Mouse (Mus musculus) liver, embryonic 13.5 days (tissue): ENCODE measurements around the gene Gm7982. TPM values are rescaled to one million over a fixed set of nuclear protein-coding genes. Genes with fewer than 3 reads are reported as not detected.
"Not testable (repeated sequence)": the region's sequence is repeated elsewhere in the genome, so short reads cannot be mapped to it uniquely, and the experiment has no call there.

ENCODE experiments used
- ATAC-seq: fragments of 200-750 bp; cut with Nextera tagmentation; 2 replicates; pipeline ENCODE4 v1.8.0; 2017; ENCODE audit warnings: low read depth, mild to moderate bottlenecking, moderate number of reproducible peaks, moderate library complexity
- DNase-seq: peaks from one replicate; pipeline ENCODE4 v3.0.0; 2022
- H3K27ac ChIP-seq: fragments of 300-500 bp; sonication (generic); 2 replicates; pipeline ENCODE4 v1.5.1; 2015; ENCODE audit warnings: moderate library complexity, mild to moderate bottlenecking, inconsistent platforms
- H3K27me3 ChIP-seq: fragments of 300-500 bp; sonication (generic); 2 replicates; pipeline ENCODE4 v1.6.1; 2015; ENCODE audit warnings: mild to moderate bottlenecking, inconsistent platforms
- H3K36me3 ChIP-seq: fragments of 300-500 bp; sonication (generic); 2 replicates; pipeline ENCODE4 v1.6.1; 2015; ENCODE audit warnings: mild to moderate bottlenecking, inconsistent platforms
- H3K4me1 ChIP-seq: fragments of 300-500 bp; sonication (generic); replicated peaks from 2 replicates; pipeline ENCODE4 v1.6.1; 2015; ENCODE audit warnings: inconsistent platforms
- H3K4me2 ChIP-seq: fragments of 300-500 bp; sonication (generic); 2 replicates; pipeline ENCODE4 v1.6.1; 2015; ENCODE audit warnings: inconsistent platforms, mild to moderate bottlenecking, moderate library complexity
- H3K4me3 ChIP-seq: fragments of 300-500 bp; sonication (generic); replicated peaks from 2 replicates; pipeline ENCODE4 v1.5.1; 2015; ENCODE audit warnings: mild to moderate bottlenecking, inconsistent platforms
- H3K9ac ChIP-seq: fragments of 300-500 bp; sonication (generic); 2 replicates; pipeline ENCODE4 v1.6.1; 2015; ENCODE audit warnings: mild to moderate bottlenecking, inconsistent platforms
- H3K9me3 ChIP-seq: fragments of 300-500 bp; sonication (generic); replicated peaks from 2 replicates; pipeline ENCODE4 v1.6.1; 2016; ENCODE audit warnings: inconsistent platforms
- WGBS: fragments of 180-500 bp; shearing (Covaris S2); methylation state at CpG from one replicate; pipeline ENCODE4 v1.1.7; 2015; ENCODE audit not compliant: insufficient replicate concordance; 5-methylcytosine and 5-hydroxymethylcytosine counted together
- polyA plus RNA-seq: library from polyadenylated mRNA; unstranded; fragments of >200 nt; fragmentation: Nextera tagmentation; extraction: Ambion mirVana; gene quantifications from 2 replicates; pipeline ENCODE4 v1.2.1, GENCODE M21; 2015

Gm7982 gene
- polyA plus RNA-seq: not detected in 2 replicates

DNA sequence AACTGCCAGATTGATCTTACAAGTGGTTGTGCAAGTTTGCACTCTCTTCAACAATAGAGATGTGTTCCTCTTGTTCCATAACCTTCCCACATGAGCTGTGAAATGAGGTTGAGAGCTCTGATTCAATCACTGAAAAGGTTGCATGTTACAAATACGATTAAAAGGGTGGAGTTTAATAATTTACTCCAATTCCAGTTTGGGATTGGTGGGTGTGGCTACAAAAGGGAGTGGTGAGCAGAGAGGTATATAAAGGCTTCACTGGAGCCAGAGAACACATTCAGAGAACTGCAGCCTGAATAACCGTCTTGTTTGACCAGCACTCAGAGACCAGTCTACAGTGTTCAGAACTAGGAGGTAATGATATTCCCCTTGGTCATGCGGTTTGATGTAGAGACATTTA is at the start of gene Gm7982:
Gm7982 (plus strand) TSS at position 301 of the 400 bp plus-strand sequence.
- H3K9me3 ChIP-seq, H3K9ac ChIP-seq, DNase-seq, H3K27me3 ChIP-seq, H3K4me2 ChIP-seq, H3K27ac ChIP-seq, H3K4me1 ChIP-seq, ATAC-seq, H3K36me3 ChIP-seq, H3K4me3 ChIP-seq: not testable (repeated sequence)
- no CpG with 5 or more reads among the region's 3 CpGs for WGBS

DNA sequence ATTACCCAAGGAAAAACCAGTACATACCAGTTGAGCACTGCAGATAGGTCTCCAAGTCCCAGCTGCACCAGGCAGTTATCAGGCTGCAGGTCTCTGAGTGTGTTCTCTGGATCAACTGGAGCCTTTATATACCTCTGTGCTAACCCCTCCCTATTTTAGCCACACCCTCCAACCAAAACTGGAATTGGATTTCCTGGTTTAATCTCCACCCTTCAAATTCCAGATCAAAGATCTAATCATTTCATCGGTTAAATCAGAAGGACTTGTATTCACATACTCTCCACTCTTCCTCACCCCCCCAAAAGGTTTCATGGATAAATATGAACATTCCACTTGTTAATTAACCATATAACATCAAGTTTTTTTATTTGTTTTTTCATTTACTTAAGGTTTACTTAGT is 5.7 kb upstream of the Gm7982 start, which contains the start of gene Gm7978:
Gm7978 (minus strand) TSS at position 101 of the 400 bp plus-strand sequence.
- no CpG with 5 or more reads among the region's 1 CpGs for WGBS
- H3K4me3 ChIP-seq, H3K27ac ChIP-seq, H3K4me1 ChIP-seq, H3K36me3 ChIP-seq, ATAC-seq, H3K4me2 ChIP-seq, H3K27me3 ChIP-seq, H3K9ac ChIP-seq, H3K9me3 ChIP-seq, DNase-seq: not testable (repeated sequence)

DNA sequence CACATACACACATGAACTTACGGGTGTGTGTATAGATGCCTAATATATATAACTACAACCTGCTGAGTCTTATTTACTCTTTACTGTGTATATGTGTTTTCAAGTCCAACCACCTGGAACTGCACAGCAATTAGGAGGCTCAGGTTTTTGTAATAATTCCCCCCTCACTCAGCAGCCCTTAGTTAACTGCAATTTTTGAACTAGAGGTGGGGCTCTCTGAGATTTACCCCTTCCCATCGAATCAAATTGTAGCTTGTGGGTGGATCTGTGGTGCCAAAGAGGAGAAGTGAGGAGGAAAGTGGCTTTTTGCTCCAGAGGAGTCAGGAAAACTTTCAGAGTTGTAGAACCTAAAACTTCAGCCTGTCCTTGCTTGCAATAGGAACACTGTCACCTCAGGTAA is 33.9 kb downstream of the Gm7982 start, which contains the start of gene E330014E10Rik:
E330014E10Rik (plus strand) TSS at position 301 of the 400 bp plus-strand sequence.
- H3K27ac ChIP-seq, H3K4me2 ChIP-seq, H3K9me3 ChIP-seq, H3K4me1 ChIP-seq, ATAC-seq, H3K4me3 ChIP-seq, H3K9ac ChIP-seq, H3K36me3 ChIP-seq, H3K27me3 ChIP-seq, DNase-seq: not testable (repeated sequence)
- no CpG with 5 or more reads among the region's 2 CpGs for WGBS

Other genes starting within 250 kb of the Gm7982 start
- not detected in 2 replicates for gene Gm3286, start 231.3 kb upstream of the Gm7982 start, polyA plus RNA-seq
- gene Gm7971, start 147.1 kb upstream of the Gm7982 start, polyA plus RNA-seq: not detected in 2 replicates
- gene Gm7978, start 5.8 kb upstream of the Gm7982 start, polyA plus RNA-seq: not detected in 2 replicates
- not detected in 2 replicates for gene E330014E10Rik, start 34.0 kb downstream of the Gm7982 start, polyA plus RNA-seq
- 0.17 and 0.41 TPM in 2 replicates for gene Cxcl13, start 214.9 kb downstream of the Gm7982 start, polyA plus RNA-seq